Mouse (Mus musculus): ENCODE measurements around the gene Spats1. TPM values are rescaled to one million over a fixed set of nuclear protein-coding genes. Genes with fewer than 3 reads are reported as not detected.

The Spats1 gene
- polyA plus RNA-seq, 1 experiment = not detected

DNA sequence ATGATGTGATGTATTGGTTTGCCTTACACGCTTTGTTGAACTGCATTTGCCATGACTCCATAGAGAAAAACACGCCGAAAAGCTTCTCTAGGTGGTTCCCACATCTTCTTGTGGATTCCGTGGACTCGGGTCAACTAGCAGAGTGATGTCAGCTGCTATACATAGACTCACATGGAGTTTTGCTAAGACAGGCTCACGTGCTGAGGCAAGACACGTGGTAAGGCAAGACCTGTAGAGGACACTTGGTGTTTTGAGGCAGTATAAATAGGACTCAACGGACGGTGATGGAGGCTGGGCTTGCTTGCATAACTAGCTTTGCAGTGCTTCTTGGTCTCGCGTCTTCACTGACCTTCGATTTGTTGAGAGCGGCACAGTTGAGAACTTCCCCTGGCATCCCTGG is 23.2 kb upstream of the Spats1 start:
- Histone ChIP-seq H3K4me3 (replicated peaks) (no peak overlapping the region), H3K4me1 (ENCODE audit: control insufficient read depth) (no peaks in the 10 kb centered on the region; the same call in 1 of the 2 replicates), H3K36me3 (ENCODE audit: control insufficient read depth) (no peaks in the 10 kb centered on the region), H3K9me3 (ENCODE audit: control insufficient read depth, low read length) (no peaks in the 10 kb centered on the region), H3K27me3 (ENCODE audit: control insufficient read depth) (peaks cover 5% of the 10 kb centered on the region)
- TF ChIP-seq TAL1 (IDR thresholded peaks at IDR 0.05; ENCODE audit: low read length) = no peak
- TF ChIP-seq GATA1 (IDR thresholded peaks at IDR 0.05; ENCODE audit: low read length) = no peak

DNA sequence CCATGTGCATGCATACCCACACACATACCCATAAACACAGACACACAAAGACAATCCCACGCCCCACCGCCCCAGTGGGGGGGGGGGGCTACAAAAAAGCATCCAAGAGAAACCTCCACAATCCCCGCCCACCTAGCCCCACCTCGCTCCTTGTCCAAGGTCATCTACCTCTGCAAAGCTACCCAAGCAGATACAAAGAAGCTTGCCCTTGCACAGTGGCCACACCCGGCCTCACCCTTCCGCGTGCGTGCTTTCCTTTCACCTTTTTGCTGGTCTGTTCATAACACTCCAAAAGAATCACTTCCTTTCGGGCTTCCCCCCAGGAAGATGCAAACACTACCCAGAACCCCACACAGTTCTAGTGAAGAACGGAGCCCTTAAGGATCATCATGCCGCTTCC is 20.2 kb upstream of the Spats1 start:
- Histone ChIP-seq H3K4me1 (ENCODE audit: control insufficient read depth) (no peaks in the 10 kb centered on the region), H3K27me3 (ENCODE audit: control insufficient read depth) (peaks cover 9% of the 10 kb centered on the region), H3K36me3 (ENCODE audit: control insufficient read depth) (no peaks in the 10 kb centered on the region), H3K4me3 (replicated peaks) (no peak overlapping the region), H3K9me3 (ENCODE audit: control insufficient read depth, low read length) (no peaks in the 10 kb centered on the region)
- TF ChIP-seq GATA1 (IDR thresholded peaks at IDR 0.05; ENCODE audit: low read length) (no peak), TAL1 (IDR thresholded peaks at IDR 0.05; ENCODE audit: low read length) (no peak)

- TF ChIP-seq TAL1 (IDR thresholded peaks at IDR 0.05; ENCODE audit: low read length) (no peak), GATA1 (IDR thresholded peaks at IDR 0.05; ENCODE audit: low read length) (no peak)
- Histone ChIP-seq H3K27me3 (ENCODE audit: control insufficient read depth) (peaks cover 9% of the 10 kb centered on the region), H3K4me1 (ENCODE audit: control insufficient read depth) (no peaks in the 10 kb centered on the region), H3K36me3 (ENCODE audit: control insufficient read depth) (no peaks in the 10 kb centered on the region), H3K4me3 (replicated peaks) (no peak overlapping the region), H3K9me3 (ENCODE audit: control insufficient read depth, low read length) (no peaks in the 10 kb centered on the region)
Measured at GRCm38 (mm10) chr17:45490532-45491154, 15.4 kb upstream of the Spats1 start.

DNA sequence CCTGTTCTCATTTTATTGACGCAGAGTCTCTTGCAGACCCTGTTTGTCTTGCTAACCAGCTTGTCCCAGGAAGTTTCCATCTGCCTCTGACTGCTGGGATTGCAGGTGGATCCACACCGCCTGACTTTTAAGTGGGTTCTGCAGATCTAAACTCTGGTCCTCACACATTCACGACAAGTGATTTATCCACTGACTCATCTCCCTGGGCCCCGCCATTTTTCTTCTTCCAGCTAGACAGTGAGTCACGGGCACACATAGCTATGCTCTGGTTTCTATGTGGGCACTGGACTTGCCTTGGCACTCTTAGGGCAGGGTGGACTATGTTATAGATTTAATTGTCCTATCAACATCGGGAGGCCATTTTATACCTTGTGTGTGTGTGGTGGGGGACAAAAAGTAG is 14.5 kb upstream of the Spats1 start:
- Histone ChIP-seq H3K4me1 (ENCODE audit: control insufficient read depth) (no peaks in the 10 kb centered on the region), H3K9me3 (ENCODE audit: control insufficient read depth, low read length) (no peaks in the 10 kb centered on the region), H3K36me3 (ENCODE audit: control insufficient read depth) (no peaks in the 10 kb centered on the region), H3K4me3 (replicated peaks) (no peak overlapping the region), H3K27me3 (ENCODE audit: control insufficient read depth) (peaks cover 9% of the 10 kb centered on the region)
- TF ChIP-seq GATA1 (IDR thresholded peaks at IDR 0.05; ENCODE audit: low read length) = no peak
- TF ChIP-seq TAL1 (IDR thresholded peaks at IDR 0.05; ENCODE audit: low read length) = no peak

DNA sequence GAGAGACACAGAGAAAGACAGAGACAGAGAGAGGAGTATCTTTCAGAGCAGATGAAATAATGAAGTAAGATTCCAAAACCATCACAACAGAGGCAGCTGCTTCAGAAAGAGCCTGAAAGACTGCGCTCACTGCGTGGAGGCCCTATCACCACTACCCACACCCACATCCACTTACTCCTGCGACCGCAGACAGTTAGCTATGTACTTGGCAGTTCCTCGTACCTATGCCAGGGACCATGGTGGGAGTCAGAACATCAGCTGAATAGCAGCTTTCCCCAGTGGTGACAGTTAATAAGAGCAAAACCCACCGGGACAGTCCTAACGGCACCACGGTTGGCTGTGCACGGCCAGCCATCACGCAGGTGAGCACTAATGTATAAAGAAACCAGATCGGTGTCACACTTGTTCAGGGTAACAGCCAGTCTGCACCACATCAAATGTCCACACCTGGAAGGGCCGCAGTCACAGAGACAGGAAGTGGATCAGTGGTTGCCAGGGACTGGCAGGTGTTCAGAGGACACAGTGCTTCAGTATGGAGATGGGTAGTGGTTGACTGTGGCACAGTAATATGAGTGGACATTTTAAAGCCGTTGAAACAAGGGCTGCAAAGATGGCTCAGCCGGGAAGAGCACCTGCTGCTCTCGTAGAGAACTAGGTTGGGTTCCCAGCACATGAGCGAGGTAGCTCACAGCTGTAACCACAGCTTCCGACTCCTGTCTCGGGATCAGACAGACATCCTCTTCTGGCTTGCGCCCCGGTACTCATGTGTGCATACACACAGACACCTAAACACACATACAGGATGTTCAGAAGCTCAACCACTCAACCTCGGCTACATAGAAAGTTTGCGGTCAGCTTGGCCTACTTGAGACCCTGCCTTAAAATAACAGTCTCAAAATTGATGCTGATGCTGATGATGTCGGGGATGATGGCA is 13.4 kb upstream of the Spats1 start:
- no peaks in the 10 kb centered on the region for H3K9me3 ChIP-seq (ENCODE audit: control insufficient read depth, low read length)

GRCm38 (mm10) chr17:45487216-45487615 is 12.0 kb upstream of the Spats1 start:
- Histone ChIP-seq H3K9me3 (ENCODE audit: control insufficient read depth, low read length) (no peaks in the 10 kb centered on the region), H3K27me3 (ENCODE audit: control insufficient read depth) (0 out of 2 replicates have a peak, but pooled peaks cover 1% of the 10 kb centered on the region), H3K4me3 (replicated peaks) (no peak overlapping the region), H3K36me3 (ENCODE audit: control insufficient read depth) (no peaks in the 10 kb centered on the region), H3K4me1 (ENCODE audit: control insufficient read depth) (no peaks in the 10 kb centered on the region)
- TF ChIP-seq TAL1 (IDR thresholded peaks at IDR 0.05; ENCODE audit: low read length) (no peak), GATA1 (IDR thresholded peaks at IDR 0.05; ENCODE audit: low read length) (no peak)

More for the DNA sequence above, 13.4 kb upstream of the Spats1 start:
- Histone ChIP-seq H3K27me3 (ENCODE audit: control insufficient read depth) (peaks cover 5% of the 10 kb centered on the region; the same call in 1 of the 2 replicates), H3K4me1 (ENCODE audit: control insufficient read depth) (no peaks in the 10 kb centered on the region), H3K4me3 (replicated peaks) (no peak overlapping the region), H3K36me3 (ENCODE audit: control insufficient read depth) (no peaks in the 10 kb centered on the region)
- TF ChIP-seq GATA1 (IDR thresholded peaks at IDR 0.05; ENCODE audit: low read length) = no peak
- TF ChIP-seq TAL1 (IDR thresholded peaks at IDR 0.05; ENCODE audit: low read length) = no peak

GRCm38 (mm10) chr17:45485581-45485980 is 10.4 kb upstream of the Spats1 start:
- no peaks in the 10 kb centered on the region for H3K27me3 ChIP-seq (ENCODE audit: control insufficient read depth)
- H3K4me1 ChIP-seq (ENCODE audit: control insufficient read depth) = no peaks in the 10 kb centered on the region
- TF ChIP-seq GATA1 (IDR thresholded peaks at IDR 0.05; ENCODE audit: low read length) (no peak), TAL1 (IDR thresholded peaks at IDR 0.05; ENCODE audit: low read length) (no peak)
- H3K36me3 ChIP-seq (ENCODE audit: control insufficient read depth) = no peaks in the 10 kb centered on the region
- H3K4me3 ChIP-seq (replicated peaks) = no peak overlapping the region
- H3K9me3 ChIP-seq (ENCODE audit: control insufficient read depth, low read length) = peaks cover 3% of the 10 kb centered on the region; the same call in 1 of the 2 replicates

- Histone ChIP-seq H3K36me3 (ENCODE audit: control insufficient read depth) (no peaks in the 10 kb centered on the region), H3K4me1 (ENCODE audit: control insufficient read depth) (peaks cover 3% of the 10 kb centered on the region), H3K27me3 (ENCODE audit: control insufficient read depth) (peaks cover 15% of the 10 kb centered on the region), H3K4me3 (replicated peaks) (no peak overlapping the region), H3K9me3 (ENCODE audit: control insufficient read depth, low read length) (peaks cover 3% of the 10 kb centered on the region; the same call in 1 of the 2 replicates)
- TF ChIP-seq TAL1 (IDR thresholded peaks at IDR 0.05; ENCODE audit: low read length) (no peak), GATA1 (IDR thresholded peaks at IDR 0.05; ENCODE audit: low read length) (no peak)
Measured at GRCm38 (mm10) chr17:45480429-45480828, 5.2 kb upstream of the Spats1 start.

GRCm38 (mm10) chr17:45478234-45478825 is 3.1 kb upstream of the Spats1 start:
- Histone ChIP-seq H3K4me1 (ENCODE audit: control insufficient read depth) (peaks cover 6% of the 10 kb centered on the region), H3K4me3 (replicated peaks) (no peak overlapping the region), H3K27me3 (ENCODE audit: control insufficient read depth) (peaks cover 33% of the 10 kb centered on the region), H3K36me3 (ENCODE audit: control insufficient read depth) (no peaks in the 10 kb centered on the region), H3K9me3 (ENCODE audit: control insufficient read depth, low read length) (peaks cover 3% of the 10 kb centered on the region; the same call in 1 of the 2 replicates)
- no peak for TF ChIP-seq TAL1 (IDR thresholded peaks at IDR 0.05; ENCODE audit: low read length)
- no peak for TF ChIP-seq GATA1 (IDR thresholded peaks at IDR 0.05; ENCODE audit: low read length)

All from erythroblast, embryonic 14.5 days (primary cell).